Mouse (Mus musculus) bone marrow, adult 2 months (tissue): Measurements from ENCODE around the gene Chd9. TPM values are rescaled to one million over a fixed set of nuclear protein-coding genes. Genes with fewer than 3 reads are reported as not detected.

ENCODE experiments used
- H3K27ac ChIP-seq: fragments of 200-500 bp; 2 replicates; pipeline ENCODE4 v1.5.1; 2012; ENCODE audit warnings: low read depth, mild to moderate bottlenecking, control low read depth, inconsistent platforms, low read length; ENCODE audit not compliant: control insufficient read depth, poor library complexity, insufficient read depth
- H3K4me1 ChIP-seq: fragments of 200-500 bp; 2 replicates; pipeline ENCODE4 v1.6.1; 2011; ENCODE audit warnings: low read length; ENCODE audit not compliant: control insufficient read depth, insufficient read depth
- H3K4me3 ChIP-seq: fragments of 200-500 bp; replicated peaks from 2 replicates; pipeline ENCODE3; 2011; ENCODE audit warnings: mild to moderate bottlenecking, low read depth, low read length, control low read depth; ENCODE audit not compliant: control insufficient read depth
- CTCF ChIP-seq: fragments of 200-500 bp; IDR thresholded peaks from 2 replicates; pipeline ENCODE4 v1.5.1; 2011; ENCODE audit warnings: low read length, control low read depth; ENCODE audit not compliant: control insufficient read depth, insufficient read depth
- POLR2A ChIP-seq: fragments of 200-500 bp; IDR thresholded peaks from 2 replicates; pipeline ENCODE4 v1.6.1; 2011; ENCODE audit warnings: low read depth, mild to moderate bottlenecking, control low read depth, low read length, borderline replicate concordance; ENCODE audit not compliant: control insufficient read depth
- WGBS: fragments of 180-500 bp; shearing (Covaris S2); methylation state at CpG from one replicate; pipeline ENCODE4 v1.1.7; 2018; 5-methylcytosine and 5-hydroxymethylcytosine counted together
- polyA plus RNA-seq: library from polyadenylated mRNA; stranded (reverse); fragments of >200 nt; gene quantifications from 2 replicates; pipeline ENCODE4 v1.2.4, GENCODE M21; 2011; ENCODE audit warnings: low replicate concordance; ENCODE audit not compliant: missing spikeins, insufficient read depth, insufficient read length

Chd9 gene
- polyA plus RNA-seq, 1 experiment = 60.6 TPM

DNA sequence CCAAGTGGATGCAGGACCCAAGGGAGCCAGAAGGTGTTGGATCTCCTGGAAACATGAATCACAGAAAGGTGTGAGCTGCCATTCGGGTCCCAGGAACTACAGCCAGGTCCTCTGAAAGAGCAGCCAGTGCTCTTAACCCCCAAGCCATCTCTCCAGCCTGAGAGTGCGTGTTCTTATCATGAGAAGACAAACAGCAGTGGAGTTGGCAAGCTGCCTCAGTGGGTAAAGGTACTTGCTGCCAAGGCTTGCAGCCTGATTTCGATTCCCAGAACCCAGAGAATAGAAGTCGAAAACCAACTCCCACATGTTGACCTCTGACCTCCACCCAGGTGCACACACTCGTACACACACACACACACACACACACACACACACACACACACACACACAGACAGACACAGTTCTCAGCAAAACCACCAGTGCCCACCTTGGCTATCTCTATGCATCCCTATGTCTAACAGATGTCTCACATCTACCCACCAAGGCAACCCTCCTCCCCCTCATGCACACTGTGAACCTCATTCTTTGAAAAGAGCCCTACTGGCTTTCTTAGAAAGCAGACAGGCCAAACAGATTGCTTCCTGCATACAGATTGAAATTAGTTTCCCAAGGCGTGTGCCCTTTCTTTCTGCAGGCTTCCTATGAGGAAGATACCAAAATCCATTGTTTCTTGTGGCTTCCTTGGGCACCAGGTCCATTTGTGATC is 43.4 kb downstream of the Chd9 start:
- Histone ChIP-seq H3K27ac (no peak overlapping the region), H3K4me3 (no peak overlapping the region), H3K4me1 (no peaks in the 10 kb centered on the region; the same call in none of the 2 replicates)
- 39% methylated on average over 6 of the region's 6 CpGs for WGBS
- TF ChIP-seq POLR2A = no peak
- no peak for TF ChIP-seq CTCF

DNA sequence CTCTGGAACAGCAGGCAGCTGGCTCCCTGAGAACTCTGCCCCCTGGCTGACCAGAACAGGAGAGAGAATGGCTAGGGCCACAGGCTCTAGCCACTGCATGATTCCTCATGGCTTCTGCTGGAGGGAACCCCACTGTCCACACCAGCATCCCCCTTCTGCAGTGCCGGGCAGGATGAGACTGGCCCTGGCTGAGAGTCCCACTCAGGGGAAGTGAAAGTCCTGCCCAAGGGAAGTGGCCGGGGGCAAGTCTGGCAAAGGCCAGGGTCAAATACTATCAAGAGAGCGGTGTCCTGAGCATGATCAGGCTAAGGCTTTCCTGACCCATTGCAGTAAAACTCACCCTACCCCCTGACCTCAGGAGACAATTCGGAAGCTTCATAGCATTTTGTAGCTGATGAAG is 44.9 kb downstream of the Chd9 start:
- WGBS = 47% methylated on average over 4 of the region's 4 CpGs

DNA sequence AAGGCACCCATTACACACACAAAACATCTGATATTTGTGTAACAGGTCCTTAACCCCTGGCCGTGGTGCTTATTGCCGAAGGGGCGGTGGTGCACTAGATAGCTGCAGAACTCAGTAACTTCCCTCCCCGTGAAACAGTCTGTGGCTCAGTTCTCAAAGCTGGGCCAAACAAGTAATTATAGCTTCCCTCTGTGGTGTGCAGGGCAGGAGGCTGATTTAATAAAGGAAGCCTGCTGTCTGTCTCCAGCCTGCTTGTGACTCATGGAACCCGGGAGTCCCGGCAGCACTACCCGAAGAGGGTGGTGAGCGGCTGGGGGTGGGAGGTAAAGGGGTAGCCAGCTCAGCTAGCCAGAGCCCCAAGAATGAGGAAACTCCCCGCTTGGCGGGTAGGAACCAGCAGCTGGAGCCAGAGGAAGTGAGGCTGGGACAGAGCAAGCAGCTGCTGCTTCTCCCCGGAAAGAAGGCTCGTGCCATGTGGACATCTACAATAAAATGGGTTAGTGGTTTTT is 48.1 kb downstream of the Chd9 start:
- 3% methylated on average over 12 of the region's 12 CpGs for WGBS
- peak overlapping the region; percentile 55 for H3K27ac ChIP-seq
- peak overlapping the region; percentile 61 for H3K4me3 ChIP-seq
- no peak for TF ChIP-seq CTCF
- 0 out of 2 replicates have a peak, but pooled peaks have one; percentile 15 for TF ChIP-seq POLR2A
- H3K4me1 ChIP-seq = no peaks in the 10 kb centered on the region

More for the DNA sequence above, 44.9 kb downstream of the Chd9 start:
- TF ChIP-seq POLR2A (no peak), CTCF (no peak)
- Histone ChIP-seq H3K4me1 (no peaks in the 10 kb centered on the region; the same call in none of the 2 replicates), H3K4me3 (no peak overlapping the region), H3K27ac (no peak overlapping the region)

GRCm38 (mm10) chr8:90876722-90877429 is 48.7 kb downstream of the Chd9 start:
- peak overlapping the region; percentile 55 for H3K27ac ChIP-seq
- H3K4me1 ChIP-seq = no peaks in the 10 kb centered on the region
- peak overlapping the region; percentile 61 for H3K4me3 ChIP-seq
- TF ChIP-seq CTCF (no peak), POLR2A (no peak)
- under 1% methylated on average over 23 of the region's 24 CpGs for WGBS

- Histone ChIP-seq H3K4me1 (no peaks in the 10 kb centered on the region), H3K4me3 (peak overlapping the region; percentile 61), H3K27ac (peak overlapping the region; percentile 55)
- peak; percentile 37; the same call in 1 of the 2 replicates for TF ChIP-seq POLR2A
- no peak for TF ChIP-seq CTCF
- 2% methylated on average over 11 of the region's 11 CpGs for WGBS
Observed at GRCm38 (mm10) chr8:90877430-90877975, 49.4 kb downstream of the Chd9 start.

GRCm38 (mm10) chr8:90878551-90878950 is 50.4 kb downstream of the Chd9 start:
- WGBS = 33% methylated on average over 6 of the region's 6 CpGs
- TF ChIP-seq CTCF = no peak
- no peak for TF ChIP-seq POLR2A
- Histone ChIP-seq H3K4me1 (no peaks in the 10 kb centered on the region), H3K27ac (no peak overlapping the region), H3K4me3 (no peak overlapping the region)

- WGBS = 80% methylated on average over 4 of the region's 4 CpGs
- no peak for TF ChIP-seq POLR2A
- Histone ChIP-seq H3K4me1 (no peaks in the 10 kb centered on the region), H3K4me3 (no peak overlapping the region), H3K27ac (no peak overlapping the region)
Observed at GRCm38 (mm10) chr8:90880041-90880440, 51.9 kb downstream of the Chd9 start.

DNA sequence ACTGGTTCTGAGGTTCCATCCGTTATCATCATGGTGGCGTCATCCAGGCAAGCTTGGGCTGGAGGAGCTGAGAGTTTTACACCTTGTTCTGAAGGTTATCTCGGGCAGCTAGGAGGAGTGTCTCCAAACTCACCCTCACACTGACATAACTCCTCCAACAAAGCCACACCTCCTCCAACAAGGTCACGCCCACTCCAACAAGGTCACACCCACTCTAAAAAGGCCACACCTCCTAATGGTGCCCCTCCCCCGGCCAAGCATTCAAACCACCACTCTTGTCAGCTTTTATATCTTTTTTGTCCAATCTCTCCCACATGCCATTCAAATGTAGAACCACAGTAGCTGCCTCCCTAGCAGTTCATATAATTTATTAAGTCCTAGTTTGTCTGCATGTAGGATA is 53.0 kb downstream of the Chd9 start:
- H3K4me3 ChIP-seq = no peak overlapping the region
- TF ChIP-seq CTCF (no peak), POLR2A (no peak)
- no peaks in the 10 kb centered on the region for H3K4me1 ChIP-seq
- 75% methylated on average over 5 of the region's 5 CpGs for WGBS
- no peak overlapping the region for H3K27ac ChIP-seq
